Mouse (Mus musculus): ENCODE results near the gene Fam216a. TPM values are rescaled to one million over a fixed set of nuclear protein-coding genes. Genes with fewer than 3 reads are reported as not detected.
"Not testable (repeated sequence)": the region's sequence is repeated elsewhere in the genome, so short reads cannot be mapped to it uniquely, and the experiment has no call there.

Gene Fam216a
- polyA plus RNA-seq, 1 experiment from 2014 or later, result 92.3 TPM

DNA sequence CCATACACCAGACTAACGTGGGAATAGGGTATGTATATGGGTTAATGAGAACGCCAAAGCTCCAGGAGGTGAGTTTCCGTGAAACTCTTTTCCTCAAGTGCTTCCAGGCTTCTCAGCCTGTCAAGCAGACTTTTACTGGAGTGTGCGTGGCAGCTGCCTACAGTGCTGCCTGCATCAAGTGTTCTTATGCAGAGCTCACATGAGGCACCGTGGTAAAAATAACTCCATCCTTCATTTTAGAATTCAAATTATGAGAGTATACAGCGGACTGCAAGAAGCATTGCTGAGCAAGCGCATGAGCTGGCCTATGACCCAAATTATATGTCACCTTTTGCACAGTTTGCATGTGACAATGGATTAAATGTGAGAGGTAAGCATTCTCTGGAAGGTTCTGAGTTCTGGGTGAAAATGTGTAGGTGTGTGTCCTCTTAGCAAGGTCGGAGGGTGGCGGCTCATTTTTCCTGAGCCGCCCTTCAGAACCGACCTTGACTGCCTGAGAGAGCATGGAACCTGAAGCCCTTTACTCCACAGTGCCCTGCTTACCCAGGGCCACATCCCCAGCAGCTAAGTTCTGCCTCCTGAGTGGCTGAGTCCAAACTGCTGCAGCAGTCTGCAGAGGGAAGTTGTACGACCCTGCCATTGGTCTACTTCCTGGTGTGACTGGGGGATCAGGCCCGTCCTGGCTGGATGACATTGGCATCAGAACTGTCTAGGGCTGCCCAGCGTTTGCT, 52.5 kb downstream of the Fam216a start:
- 0 out of 2 replicates have a peak, but pooled peaks have one; percentile 5 for ATAC-seq (ENCODE audit: insufficient number of reproducible peaks, low FRiP score, low TSS enrichment, low read depth)
- H3K27me3 ChIP-seq, result no peaks in the 10 kb centered on the region
- no peaks in the 10 kb centered on the region for H3K9me3 ChIP-seq (replicated peaks)
- WGBS, result 66% methylated on average over 14 of the region's 14 CpGs
- H3K36me3 ChIP-seq, result peaks cover 38% of the 10 kb centered on the region
- no peak overlapping the region for H3K4me2 ChIP-seq (replicated peaks)
- H3K4me1 ChIP-seq, result peaks cover 9% of the 10 kb centered on the region
- no peak overlapping the region for H3K9ac ChIP-seq
- H3K4me3 ChIP-seq (replicated peaks), result no peak overlapping the region
- H3K27ac ChIP-seq (replicated peaks), result peak overlapping the region; percentile 12

DNA sequence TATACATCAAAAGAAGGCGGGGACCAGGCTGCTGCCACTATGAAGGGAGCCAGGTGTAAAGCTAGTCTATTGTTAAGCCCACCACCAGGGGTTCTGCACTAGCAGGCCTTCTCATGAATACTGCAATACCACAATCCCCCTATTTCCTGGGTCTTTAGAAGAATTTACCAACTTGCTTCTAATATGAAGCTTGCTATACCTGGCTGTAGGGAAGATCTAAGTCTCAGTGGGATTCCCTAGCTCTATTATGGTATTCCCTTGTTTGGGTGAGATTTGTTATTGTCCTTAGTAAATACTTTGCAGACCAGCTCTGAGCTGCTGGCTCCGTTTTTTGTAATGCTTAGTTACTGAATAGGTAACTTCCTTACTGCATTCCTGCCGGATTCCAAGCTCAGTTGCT, 53.2 kb downstream of the Fam216a start:
- H3K4me2 ChIP-seq (replicated peaks); H3K4me3 ChIP-seq (replicated peaks); H3K27me3 ChIP-seq; H3K9me3 ChIP-seq (replicated peaks); ATAC-seq (ENCODE audit: insufficient number of reproducible peaks, low FRiP score, low TSS enrichment, low read depth); H3K9ac ChIP-seq: not testable (repeated sequence)
- 58% methylated on average over 3 of the region's 3 CpGs for WGBS
- H3K36me3 ChIP-seq, result peaks cover 35% of the 10 kb centered on the region
- peaks cover 11% of the 10 kb centered on the region for H3K4me1 ChIP-seq
- H3K27ac ChIP-seq (replicated peaks), result peak overlapping the region; percentile 12; the same call in 1 of the 2 replicates

DNA sequence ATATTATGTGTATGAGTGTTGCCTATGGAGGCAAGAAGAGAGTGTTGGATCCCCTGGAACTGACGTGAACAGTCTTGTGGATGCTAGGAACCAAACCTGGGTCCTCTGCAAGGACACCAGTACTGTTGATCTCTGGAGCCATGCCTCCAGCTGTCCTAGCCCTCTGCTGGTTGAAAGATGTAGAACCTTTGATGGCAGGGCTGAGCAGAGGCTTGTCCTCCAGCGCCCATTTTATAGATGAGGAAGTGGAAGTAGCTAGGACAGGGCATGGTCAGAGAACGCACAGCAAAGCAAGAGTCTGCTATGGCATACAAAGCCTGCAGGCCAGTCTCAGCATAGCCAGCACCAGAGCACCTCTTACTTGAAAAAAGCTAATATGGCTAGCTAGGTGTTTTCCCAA, 54.1 kb downstream of the Fam216a start:
- no peak overlapping the region for H3K27ac ChIP-seq (replicated peaks)
- no peak overlapping the region for H3K4me2 ChIP-seq (replicated peaks)
- H3K36me3 ChIP-seq, result peaks cover 32% of the 10 kb centered on the region
- no peaks in the 10 kb centered on the region for H3K9me3 ChIP-seq (replicated peaks)
- H3K9ac ChIP-seq, result 0 out of 2 replicates have a peak overlapping the region, but pooled peaks have one; percentile 4
- no peaks in the 10 kb centered on the region for H3K27me3 ChIP-seq
- 72% methylated on average over 3 of the region's 3 CpGs for WGBS
- H3K4me3 ChIP-seq (replicated peaks), result no peak overlapping the region
- H3K4me1 ChIP-seq, result peaks cover 11% of the 10 kb centered on the region
- ATAC-seq (ENCODE audit: insufficient number of reproducible peaks, low FRiP score, low TSS enrichment, low read depth), result no peak

DNA sequence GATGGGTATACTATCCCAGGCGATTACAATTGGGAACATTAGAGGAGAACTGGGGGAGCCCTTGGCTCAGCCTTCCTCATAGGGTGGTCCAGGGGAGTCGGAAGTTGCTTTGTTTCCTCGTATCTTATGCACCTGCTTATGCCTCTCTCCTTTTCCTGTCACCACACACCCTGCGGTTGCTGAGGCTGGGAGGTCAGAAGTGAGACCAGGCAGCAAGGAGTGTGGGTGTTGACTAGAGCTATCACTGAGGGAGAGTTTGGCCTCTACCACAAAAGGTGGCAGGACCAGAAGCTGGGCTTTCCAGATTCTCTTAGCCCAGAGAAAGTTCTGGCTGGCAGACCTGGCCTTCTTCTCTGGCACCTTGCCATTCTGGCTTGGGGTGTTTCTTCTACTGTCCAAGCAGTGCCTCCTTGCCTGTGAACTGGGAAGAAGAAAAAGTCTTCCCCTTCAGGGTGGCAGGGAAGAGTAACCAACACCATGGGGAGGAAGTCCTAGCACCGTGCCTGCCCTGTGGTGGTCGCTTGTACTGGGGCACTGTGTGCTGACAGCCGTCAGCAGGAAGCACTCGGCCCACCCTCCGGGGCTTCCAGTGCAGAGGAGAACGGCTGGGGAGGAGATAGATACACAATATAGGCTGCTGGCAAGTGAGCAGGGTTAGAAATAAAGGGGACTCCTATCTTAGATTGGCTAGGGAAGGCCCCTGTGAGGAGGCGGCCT, 54.7 kb downstream of the Fam216a start:
- Histone ChIP-seq H3K4me3 (replicated peaks) (no peak overlapping the region), H3K27ac (replicated peaks) (no peak overlapping the region), H3K27me3 (no peaks in the 10 kb centered on the region), H3K9me3 (replicated peaks) (no peaks in the 10 kb centered on the region), H3K36me3 (peaks cover 30% of the 10 kb centered on the region), H3K4me1 (peaks cover 11% of the 10 kb centered on the region), H3K9ac (no peak overlapping the region), H3K4me2 (replicated peaks) (no peak overlapping the region)
- 74% methylated on average over 11 of the region's 11 CpGs for WGBS
- ATAC-seq (ENCODE audit: insufficient number of reproducible peaks, low FRiP score, low TSS enrichment, low read depth), result no peak

DNA sequence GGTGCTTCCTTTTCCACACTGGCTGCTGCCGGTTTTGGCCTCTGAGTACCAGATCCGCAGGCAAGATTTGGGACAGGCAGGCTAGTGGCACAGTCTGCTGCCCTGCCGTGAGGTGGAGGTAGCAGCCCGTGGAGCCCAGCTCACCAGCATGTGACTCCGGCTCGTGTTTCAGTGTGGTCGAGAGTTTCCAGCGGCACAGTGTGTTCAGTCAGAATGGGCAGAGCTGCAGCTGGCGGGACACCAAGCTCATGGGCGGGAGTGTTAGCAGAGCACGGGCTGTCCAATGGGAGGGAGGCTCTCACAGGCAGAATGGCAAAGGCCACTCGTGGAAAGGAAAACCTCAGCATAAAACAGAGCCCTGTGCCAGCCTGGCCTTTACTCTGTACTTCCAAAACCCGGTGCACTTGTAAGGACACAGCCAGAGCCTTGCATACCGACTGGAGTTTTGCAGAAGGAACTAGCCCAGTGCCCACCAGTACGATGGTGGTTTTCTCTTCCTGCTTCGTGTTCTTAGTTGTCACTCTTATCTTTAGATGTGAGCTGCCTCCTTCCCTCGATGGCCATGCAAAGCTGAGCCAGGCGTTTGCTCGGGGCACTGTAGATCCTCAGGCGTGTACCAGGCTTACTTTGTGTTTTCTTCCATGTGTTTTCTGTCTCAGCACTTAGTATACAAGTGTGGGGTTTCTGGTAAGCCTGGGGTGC, 57.0 kb downstream of the Fam216a start:
- no peak overlapping the region for H3K4me3 ChIP-seq (replicated peaks)
- no peak overlapping the region for H3K9ac ChIP-seq
- WGBS, result 55% methylated on average over 20 of the region's 20 CpGs
- no peaks in the 10 kb centered on the region for H3K9me3 ChIP-seq (replicated peaks)
- peak overlapping the region; percentile 40 for H3K27ac ChIP-seq (replicated peaks)
- H3K27me3 ChIP-seq, result no peaks in the 10 kb centered on the region
- H3K4me2 ChIP-seq (replicated peaks), result no peak overlapping the region
- peak; percentile 90 for ATAC-seq (ENCODE audit: insufficient number of reproducible peaks, low FRiP score, low TSS enrichment, low read depth)
- H3K36me3 ChIP-seq, result peaks cover 19% of the 10 kb centered on the region
- H3K4me1 ChIP-seq, result peaks cover 11% of the 10 kb centered on the region

Other genes with a start within 250 kb of the Fam216a start
- gene Ccdc63, start 231.5 kb downstream of the Fam216a start, polyA plus RNA-seq (2015; fragmentation: Nextera tagmentation; extraction: Ambion mirVana), result 0.24 TPM in 1 of 2 replicates, not detected in the other
- gene Ppp1cc, start 214.1 kb downstream of the Fam216a start, polyA plus RNA-seq (2015; fragmentation: Nextera tagmentation; extraction: Ambion mirVana), result 235 and 238 TPM in 2 replicates
- 9.8 and 10.3 TPM in 2 replicates for gene Hvcn1, start 165.6 kb downstream of the Fam216a start, polyA plus RNA-seq (2015; fragmentation: Nextera tagmentation; extraction: Ambion mirVana)
- 6.9 and 7.5 TPM in 2 replicates for gene Tctn1, start 107.9 kb downstream of the Fam216a start, polyA plus RNA-seq (2015; fragmentation: Nextera tagmentation; extraction: Ambion mirVana)
- gene Pptc7, start 88.0 kb downstream of the Fam216a start, polyA plus RNA-seq (2015; fragmentation: Nextera tagmentation; extraction: Ambion mirVana), result 8.0 and 9.5 TPM in 2 replicates
- gene Rad9b, start 18.1 kb downstream of the Fam216a start, polyA plus RNA-seq (2015; fragmentation: Nextera tagmentation; extraction: Ambion mirVana), result 11.4 and 11.5 TPM in 2 replicates
- 178 and 184 TPM in 2 replicates for gene Vps29, start 18.0 kb downstream of the Fam216a start, polyA plus RNA-seq (2015; fragmentation: Nextera tagmentation; extraction: Ambion mirVana)
- gene Gpn3, start 488 bp downstream of the Fam216a start, polyA plus RNA-seq (2015; fragmentation: Nextera tagmentation; extraction: Ambion mirVana), result 61.3 and 64.5 TPM in 2 replicates
- 129 and 139 TPM in 2 replicates for gene Arpc3, start 19.5 kb upstream of the Fam216a start, polyA plus RNA-seq (2015; fragmentation: Nextera tagmentation; extraction: Ambion mirVana)
- gene Anapc7, start 49.3 kb upstream of the Fam216a start, polyA plus RNA-seq (2015; fragmentation: Nextera tagmentation; extraction: Ambion mirVana), result 42.4 and 42.6 TPM in 2 replicates
- 34.8 and 38.1 TPM in 2 replicates for gene Atp2a2, start 129.9 kb upstream of the Fam216a start, polyA plus RNA-seq (2015; fragmentation: Nextera tagmentation; extraction: Ambion mirVana)
- gene Ift81, start 242.2 kb upstream of the Fam216a start, polyA plus RNA-seq (2015; fragmentation: Nextera tagmentation; extraction: Ambion mirVana), result 41.4 and 44.8 TPM in 2 replicates